Mouse (Mus musculus) heart, adult 18-20 months (tissue): Measurements from ENCODE around the gene Tollip. TPM values are rescaled to one million over a fixed set of nuclear protein-coding genes. Genes with fewer than 3 reads are reported as not detected.
"Not testable (repeated sequence)": the region's sequence is repeated elsewhere in the genome, so short reads cannot be mapped to it uniquely, and the experiment has no call there.

Experiments
- DNase-seq, 2 experiments: peaks; one replicate each; pipeline ENCODE4 v3.0.0; 2021 to 2022; ENCODE audit warnings: mixed read lengths in 1 of 2
- total RNA-seq, 2 experiments: library from RNA; stranded (reverse); gene quantifications; 2 replicates each; pipeline ENCODE4 v1.2.3; 2021

The Tollip gene
- total RNA-seq, 2 experiments from 2014 or later: 50.9 to 54.4 TPM

GRCm38 (mm10) chr7:141934128-141934898 lies 16.0 kb upstream of the Tollip start:
- DNase-seq: no peak

GRCm38 (mm10) chr7:141928642-141929041 lies 10.3 kb upstream of the Tollip start:
- DNase-seq: no peak

- peak; percentile 47 to 83 for DNase-seq
Observed at GRCm38 (mm10) chr7:141924917-141925316, 6.6 kb upstream of the Tollip start.

GRCm38 (mm10) chr7:141924121-141924520 lies 5.8 kb upstream of the Tollip start:
- not testable (repeated sequence) for DNase-seq

DNA sequence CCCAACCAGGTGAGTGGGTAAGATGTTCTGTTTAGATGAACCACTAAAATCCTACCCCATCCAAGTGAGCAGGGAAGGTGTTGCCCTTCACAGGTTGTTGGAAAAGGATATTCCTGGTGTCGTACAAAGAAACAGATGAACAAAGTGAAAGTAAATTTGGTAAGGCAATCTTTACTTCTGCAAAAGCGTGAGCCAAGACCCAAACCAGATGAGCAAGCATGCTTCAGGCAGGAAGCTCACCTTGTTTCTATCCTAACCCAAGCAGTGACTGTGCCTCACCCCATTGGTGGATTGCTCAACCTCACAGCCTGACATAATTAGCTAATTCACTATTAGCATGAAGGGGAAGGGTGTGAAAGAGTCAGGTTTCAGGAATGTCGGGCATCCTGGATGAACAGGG lies 7.0 kb downstream of the Tollip start:
- no peak for DNase-seq

GRCm38 (mm10) chr7:141908591-141908990 lies 9.7 kb downstream of the Tollip start:
- DNase-seq: no peak

- DNase-seq: no peak
Observed at GRCm38 (mm10) chr7:141902791-141903190, 15.5 kb downstream of the Tollip start.

DNA sequence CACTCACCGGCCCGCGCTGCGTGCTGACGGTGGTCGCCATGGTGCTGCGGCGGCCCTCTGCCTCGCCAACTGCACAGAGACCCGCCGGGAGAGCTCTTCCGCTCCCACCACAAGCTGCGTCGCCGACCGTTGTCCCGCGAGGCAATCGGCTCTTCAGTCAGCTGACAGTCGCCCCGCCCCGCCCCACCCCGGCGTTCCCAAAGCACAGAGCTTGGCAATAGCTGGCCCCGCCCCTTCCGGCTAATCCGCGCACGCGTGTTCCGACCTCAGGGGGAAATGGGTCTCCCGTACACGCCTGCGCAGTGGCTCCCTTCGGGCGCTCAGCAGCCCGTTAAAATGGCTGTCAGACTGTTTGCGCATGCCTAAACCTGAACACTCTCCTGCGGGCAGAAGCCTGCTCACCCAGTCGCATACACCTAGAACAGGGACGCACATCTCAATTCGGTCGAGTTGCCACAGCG lies 16.0 kb downstream of the Tollip start:
- peak; percentile 99 to 100 for DNase-seq

- DNase-seq: no peak
Observed at GRCm38 (mm10) chr7:141901825-141902224, 16.5 kb downstream of the Tollip start.

DNA sequence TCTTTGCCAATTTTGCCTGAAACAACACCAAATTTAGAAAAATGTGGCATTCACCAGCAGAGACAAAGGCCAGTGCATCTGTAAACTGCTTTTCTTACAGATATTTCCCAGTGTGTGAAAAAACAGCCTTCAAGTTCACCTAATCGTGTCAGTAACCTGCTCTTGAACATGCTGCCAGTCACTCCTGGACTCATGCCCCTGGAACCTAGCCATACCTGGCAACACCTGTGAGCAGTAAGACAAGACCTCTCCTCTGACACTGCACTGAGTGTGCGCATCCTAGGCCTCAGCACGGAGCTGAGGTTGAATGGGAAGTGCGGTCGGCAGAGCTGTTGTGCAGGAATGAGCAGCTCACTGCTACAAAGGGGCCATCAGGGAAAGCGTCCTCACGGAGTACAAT lies 26.2 kb downstream of the Tollip start:
- no peak for DNase-seq

GRCm38 (mm10) chr7:141878813-141879212 lies 39.5 kb downstream of the Tollip start:
- DNase-seq: no peak

GRCm38 (mm10) chr7:141874891-141875290 lies 43.4 kb downstream of the Tollip start:
- DNase-seq: no peak

GRCm38 (mm10) chr7:141870553-141870952 lies 47.8 kb downstream of the Tollip start:
- DNase-seq: no peak

- no peak for DNase-seq
Observed at GRCm38 (mm10) chr7:141869644-141870043, 48.7 kb downstream of the Tollip start.

DNA sequence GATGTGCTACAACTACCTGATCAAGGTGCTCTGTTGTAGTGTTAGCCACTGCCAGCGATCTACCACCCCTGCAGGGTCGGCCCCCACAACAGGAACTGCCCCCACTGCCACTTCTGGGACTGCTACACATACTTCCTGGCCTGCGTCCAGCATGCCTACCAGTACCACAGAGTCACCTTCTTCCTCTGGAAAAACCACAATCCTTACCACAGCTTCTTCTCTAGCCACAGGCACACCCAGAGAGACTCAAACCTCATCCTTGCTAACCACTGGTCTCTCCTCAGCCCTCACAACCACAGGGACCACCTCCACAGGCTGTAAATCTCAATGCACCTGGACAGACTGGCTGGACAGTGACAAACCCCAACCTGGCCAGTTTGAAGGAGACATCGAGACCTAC lies 57.3 kb downstream of the Tollip start:
- no peak for DNase-seq

DNA sequence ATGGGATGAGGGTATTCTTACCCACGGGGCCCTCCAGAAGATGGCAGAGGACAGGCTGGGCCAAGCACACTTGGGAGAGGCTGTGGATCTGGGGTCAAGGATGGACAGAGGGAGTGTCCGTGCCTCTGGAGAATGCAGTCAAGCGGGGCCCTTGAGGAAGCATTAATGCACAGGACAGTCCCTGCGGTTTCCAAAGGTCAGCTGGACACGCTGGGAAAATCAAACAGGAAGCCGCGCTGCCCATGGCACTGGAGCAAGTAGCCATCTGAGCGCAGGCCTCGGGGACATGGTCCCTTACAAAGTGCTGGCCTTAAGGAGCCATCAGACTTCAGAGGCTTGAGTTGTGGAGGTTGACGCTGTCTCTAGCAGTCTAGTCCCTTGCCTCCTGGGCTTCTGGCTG lies 78.0 kb downstream of the Tollip start:
- DNase-seq: no peak

GRCm38 (mm10) chr7:141838779-141839178 lies 79.5 kb downstream of the Tollip start, which contains the start of gene Muc5b:
Gene Muc5b, plus strand, starts transcription at chr7:141839070.
- DNase-seq: no peak

- no peak for DNase-seq
Observed at GRCm38 (mm10) chr7:141836423-141836822, 81.9 kb downstream of the Tollip start.

- no peak for DNase-seq
Observed at GRCm38 (mm10) chr7:141835941-141836340, 82.4 kb downstream of the Tollip start.

Other genes with a start within 250 kb of the Tollip start
- under 1 TPM in 1 of 2 experiments, not detected in 1; 0.44 TPM for gene Muc2, start 228.2 kb downstream of the Tollip start, total RNA-seq
- gene Muc5ac, start 129.5 kb downstream of the Tollip start, total RNA-seq: under 1 TPM in 1 of 2 experiments, not detected in 1; 0.03 TPM
- gene Muc5b, start 79.4 kb downstream of the Tollip start, total RNA-seq: 1 to 10 TPM in 1 of 2 experiments, not detected in 1; 1.6 TPM
- under 1 TPM; 0.15 to 0.39 TPM for gene Brsk2, start 31.2 kb upstream of the Tollip start, total RNA-seq
- 10 to 100 TPM; 45.7 to 51.1 TPM for gene Mob2, start 142.6 kb upstream of the Tollip start, total RNA-seq
- gene Dusp8, start 177.3 kb upstream of the Tollip start, total RNA-seq: 10 to 100 TPM; 30.7 to 36.6 TPM
- not detected for gene Gm45618, start 202.2 kb upstream of the Tollip start, total RNA-seq
- not detected for gene Gm39115, start 217.5 kb upstream of the Tollip start, total RNA-seq
- gene Gm45337, start 226.1 kb upstream of the Tollip start, total RNA-seq: not detected
- not detected for gene Gm29735, start 238.6 kb upstream of the Tollip start, total RNA-seq
- not detected for gene Gm4553, start 247.2 kb upstream of the Tollip start, total RNA-seq